Comparison of ENCODE assay signal across 21 mouse cellular contexts in genomic region chr13:97531181-97531580, GRCm38 (mm10).
DNase-seq lines count a peak whose midpoint lies in the region; ATAC-seq and TF ChIP-seq lines count a peak whose summit lies in the region.
"Had no signal": no experiment of that assay in that cellular context is flagged by ENCODE, and none has a peak within 500 bp of the region (broad histone marks: within the 10 kb centered on the region; RNA-seq: fewer than 3 reads in every experiment).

No protein-coding gene starts in this region.

- ATAC-seq in liver, postnatal 0 days, result no peak
- ATAC-seq in midbrain, embryonic 11.5 days (ENCODE audit: low FRiP score), result no peak

- H3K79me2 ChIP-seq in liver, adult 2 months (ENCODE audit: control insufficient read depth, insufficient read depth, low read length), result no peaks in the 10 kb centered on the region

- H3K9me3 ChIP-seq in liver, postnatal 0 days (ENCODE audit: low read length), result no peaks in the 10 kb centered on the region
- no peaks in the 10 kb centered on the region for H3K9me3 ChIP-seq in midbrain, embryonic 11.5 days (ENCODE audit: control insufficient read depth, low read length)
- H3K9me3 ChIP-seq: G1E; liver, embryonic 13.5 days had no signal

- H3K36me3 ChIP-seq in kidney, adult 2 months (ENCODE audit: control insufficient read depth, insufficient read depth, low read length), result no peaks in the 10 kb centered on the region
- no peaks in the 10 kb centered on the region for H3K36me3 ChIP-seq in liver, adult 2 months (ENCODE audit: control insufficient read depth, insufficient read depth, low read length)
- no peaks in the 10 kb centered on the region for H3K36me3 ChIP-seq in liver, postnatal 0 days (replicated peaks; ENCODE audit: insufficient read depth, low read length)
- no peaks in the 10 kb centered on the region for H3K36me3 ChIP-seq in midbrain, embryonic 11.5 days (ENCODE audit: control insufficient read depth, insufficient read depth, low read length)
- H3K36me3 ChIP-seq: G1E; liver, embryonic 13.5 days had no signal

- peaks cover 4% of the 10 kb centered on the region; the same call in 1 of the 2 replicates for H3K4me1 ChIP-seq in kidney, adult 2 months (ENCODE audit: control insufficient read depth, insufficient read depth, low read length)
- peaks cover 4% of the 10 kb centered on the region; the same call in 1 of the 2 replicates for H3K4me1 ChIP-seq in liver, adult 2 months (ENCODE audit: control insufficient read depth, insufficient read depth, low read length)
- H3K4me1 ChIP-seq in liver, postnatal 0 days (ENCODE audit: insufficient read depth), result 0 out of 2 replicates have a peak, but pooled peaks cover 3% of the 10 kb centered on the region
- H3K4me1 ChIP-seq in midbrain, embryonic 11.5 days (ENCODE audit: control insufficient read depth, insufficient read depth, low read length), result no peaks in the 10 kb centered on the region

- no peak overlapping the region for H3K4me2 ChIP-seq in liver, postnatal 0 days (ENCODE audit: low read depth, low read length)
- H3K4me2 ChIP-seq in midbrain, embryonic 11.5 days, result no peak overlapping the region
- H3K4me2 ChIP-seq: heart, embryonic 11.5 days; hindbrain, embryonic 14.5 days; liver, embryonic 13.5 days had no signal

- TF ChIP-seq CTCF in kidney, adult 2 months (conservative IDR thresholded peaks at IDR 0.05; ENCODE audit: insufficient read depth, insufficient read length, low read depth, low read length), result no peak
- no peak for TF ChIP-seq CTCF in liver, adult 2 months (IDR thresholded peaks at IDR 0.05; ENCODE audit: low read depth, low read length)
- TF ChIP-seq CTCF in liver, postnatal 0 days (IDR thresholded peaks at IDR 0.05; ENCODE audit: low read depth), result no peak

- no peak overlapping the region for H3K27ac ChIP-seq in kidney, adult 2 months (ENCODE audit: insufficient read depth, low read depth, low read length)
- no peak overlapping the region for H3K27ac ChIP-seq in liver, adult 2 months (replicated peaks; ENCODE audit: insufficient read depth, low read depth, low read length)
- no peak overlapping the region for H3K27ac ChIP-seq in liver, postnatal 0 days (ENCODE audit: low read depth)
- H3K27ac ChIP-seq in midbrain, embryonic 11.5 days (ENCODE audit: low read depth, low read length), result no peak overlapping the region
- H3K27ac ChIP-seq: gastrocnemius, adult 2 months; hindbrain, embryonic 14.5 days; liver, embryonic 13.5 days; macrophage had no signal

- WGBS in kidney, adult 2 months, result 55% methylated on average over 2 of the region's 2 CpGs
- 13% methylated on average over 2 of the region's 2 CpGs for WGBS in liver, adult 2 months
- 71% methylated on average over 2 of the region's 2 CpGs for WGBS in liver, postnatal 0 days (ENCODE audit: insufficient replicate concordance)
- 86% methylated on average over 2 of the region's 2 CpGs for WGBS in midbrain, embryonic 11.5 days

- no peak overlapping the region for H3K4me3 ChIP-seq in kidney, adult 2 months (ENCODE audit: insufficient read depth, low read depth, low read length)
- H3K4me3 ChIP-seq in liver, adult 2 months (ENCODE audit: insufficient read depth, low read depth, low read length), result no peak overlapping the region
- no peak overlapping the region for H3K4me3 ChIP-seq in liver, postnatal 0 days (ENCODE audit: low read depth, low read length)
- no peak overlapping the region for H3K4me3 ChIP-seq in midbrain, embryonic 11.5 days (ENCODE audit: low read depth, low read length)
- H3K4me3 ChIP-seq: gastrocnemius, adult 2 months; liver, embryonic 13.5 days had no signal

- DNase-seq in adrenal gland, postnatal 14 days, result peak; percentile 28
- no peak for DNase-seq in adrenal gland, postnatal 4 days (ENCODE audit: low spot score in 2 of 2)
- DNase-seq in kidney, adult 2 months, result peak; percentile 58
- DNase-seq in kidney, postnatal 10 days, result no peak
- DNase-seq in liver, adult 2 months (ENCODE audit: extremely low read depth, low read depth, low spot score), result peak; percentile 92
- no peak for DNase-seq in liver, postnatal 0 days
- no peak for DNase-seq in midbrain, embryonic 11.5 days (ENCODE audit: low spot score, missing footprints)
- DNase-seq: adrenal gland, postnatal 36 days; cerebellum, adult 8-10 months; cerebellum, postnatal 25 days; gastrocnemius, adult 2 months; gastrocnemius, postnatal 36 days; heart, postnatal 36 days; liver, embryonic 13.5 days; lung, adult 2 months; lung, postnatal 10 days; thymus, postnatal 4 days had no signal

- no peaks in the 10 kb centered on the region for H3K27me3 ChIP-seq in kidney, adult 2 months (replicated peaks; ENCODE audit: control insufficient read depth, insufficient read depth, low read length)
- H3K27me3 ChIP-seq in liver, adult 2 months (ENCODE audit: control insufficient read depth, insufficient read depth, low read length), result no peaks in the 10 kb centered on the region
- H3K27me3 ChIP-seq in liver, postnatal 0 days (ENCODE audit: insufficient read depth, low read length), result no peaks in the 10 kb centered on the region
- no peaks in the 10 kb centered on the region for H3K27me3 ChIP-seq in midbrain, embryonic 11.5 days (ENCODE audit: control insufficient read depth, insufficient read depth, low read length)
- H3K27me3 ChIP-seq: liver, embryonic 13.5 days had no signal

- no peak overlapping the region for H3K9ac ChIP-seq in liver, adult 2 months (ENCODE audit: low read depth, low read length)
- H3K9ac ChIP-seq in liver, postnatal 0 days (replicated peaks), result no peak overlapping the region
- H3K9ac ChIP-seq in midbrain, embryonic 11.5 days (ENCODE audit: low read length), result no peak overlapping the region
- H3K9ac ChIP-seq: hindbrain, embryonic 14.5 days; liver, embryonic 13.5 days had no signal

- TF ChIP-seq EP300 in liver, postnatal 0 days (IDR thresholded peaks at IDR 0.05; ENCODE audit: low read depth), result no peak

- TF ChIP-seq POLR2A in kidney, adult 2 months (IDR thresholded peaks at IDR 0.05; ENCODE audit: low read depth, low read length), result no peak
- TF ChIP-seq POLR2A in liver, adult 2 months (IDR thresholded peaks at IDR 0.05; ENCODE audit: extremely low read depth, insufficient read depth, low read length), result no peak

Comparison
In these comparisons a context has a peak if more than half of its experiments do, and no peak if none do; other contexts are left out.
1. DNase-seq: peak in adrenal gland, postnatal 14 days (single experiment), kidney, adult 2 months (single experiment) and liver, adult 2 months (single experiment); none in adrenal gland, postnatal 4 days (0 of 2), kidney, postnatal 10 days (single experiment), liver, postnatal 0 days (single experiment) and midbrain, embryonic 11.5 days (single experiment).